Mouse (Mus musculus): ENCODE measurements around the gene Pmm2.

Gene Pmm2

DNA sequence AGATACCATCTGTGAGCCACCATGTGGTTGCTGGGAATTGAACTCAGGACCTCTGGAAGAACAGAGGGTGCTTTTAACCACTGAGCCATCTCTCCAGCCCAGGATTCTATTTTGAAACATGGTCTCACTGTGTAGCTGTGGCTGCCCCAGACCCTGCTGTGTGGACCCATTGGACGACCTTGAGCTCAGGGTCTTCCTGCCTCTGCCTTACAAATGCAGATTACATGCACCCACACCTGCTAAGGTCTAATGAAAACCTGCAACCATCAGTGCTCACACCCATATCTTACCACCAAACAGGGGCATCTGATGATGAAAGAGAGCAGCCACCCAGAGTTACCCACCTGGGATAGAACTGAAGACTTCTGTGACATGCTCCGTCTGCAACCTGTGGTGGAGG is 18.8 kb downstream of the Pmm2 start:
- CTCF ChIA-PET: no interaction called here

DNA sequence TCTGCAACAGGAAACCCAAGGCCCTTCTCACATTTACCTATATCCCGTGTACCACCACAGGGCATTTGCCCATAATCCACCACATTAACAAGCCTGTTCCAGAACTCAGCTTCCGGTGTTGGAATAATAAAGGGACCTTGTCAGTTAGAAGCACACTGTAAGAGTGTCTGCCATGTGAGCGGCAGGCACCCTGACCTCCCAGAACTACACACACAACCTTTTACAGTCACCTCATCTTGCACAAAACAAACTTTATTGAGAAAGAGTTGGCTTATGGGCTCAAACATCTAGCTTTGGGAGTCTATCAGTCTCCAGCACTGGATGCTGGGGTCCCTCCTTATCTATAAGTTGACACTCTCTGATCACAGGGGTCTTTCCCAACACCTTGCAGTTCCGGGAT is 20.9 kb downstream of the Pmm2 start:
- CTCF ChIA-PET: no interaction called here

GRCm38 (mm10) chr16:8658764-8659163 is 21.3 kb downstream of the Pmm2 start:
- CTCF ChIA-PET: no interaction called here

DNA sequence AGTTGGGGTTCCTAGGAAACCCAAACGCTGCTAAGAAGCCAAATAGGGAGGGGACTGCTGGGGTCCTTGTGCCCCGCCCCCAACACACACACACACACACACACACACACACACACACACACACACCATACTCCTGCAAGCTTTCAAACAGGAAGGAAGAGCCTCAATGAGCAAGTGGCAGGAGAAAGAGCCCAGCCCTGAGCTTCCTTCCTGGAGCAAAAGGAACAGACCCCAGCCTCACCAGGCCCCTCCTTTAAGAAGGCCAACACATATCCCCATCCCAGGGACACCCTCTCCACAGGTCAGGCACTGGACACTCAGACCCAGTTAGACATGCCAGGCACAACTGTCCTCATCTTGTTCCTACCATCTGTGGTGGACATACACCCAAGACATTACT is 25.5 kb downstream of the Pmm2 start:
- CTCF ChIA-PET: no interaction called here

DNA sequence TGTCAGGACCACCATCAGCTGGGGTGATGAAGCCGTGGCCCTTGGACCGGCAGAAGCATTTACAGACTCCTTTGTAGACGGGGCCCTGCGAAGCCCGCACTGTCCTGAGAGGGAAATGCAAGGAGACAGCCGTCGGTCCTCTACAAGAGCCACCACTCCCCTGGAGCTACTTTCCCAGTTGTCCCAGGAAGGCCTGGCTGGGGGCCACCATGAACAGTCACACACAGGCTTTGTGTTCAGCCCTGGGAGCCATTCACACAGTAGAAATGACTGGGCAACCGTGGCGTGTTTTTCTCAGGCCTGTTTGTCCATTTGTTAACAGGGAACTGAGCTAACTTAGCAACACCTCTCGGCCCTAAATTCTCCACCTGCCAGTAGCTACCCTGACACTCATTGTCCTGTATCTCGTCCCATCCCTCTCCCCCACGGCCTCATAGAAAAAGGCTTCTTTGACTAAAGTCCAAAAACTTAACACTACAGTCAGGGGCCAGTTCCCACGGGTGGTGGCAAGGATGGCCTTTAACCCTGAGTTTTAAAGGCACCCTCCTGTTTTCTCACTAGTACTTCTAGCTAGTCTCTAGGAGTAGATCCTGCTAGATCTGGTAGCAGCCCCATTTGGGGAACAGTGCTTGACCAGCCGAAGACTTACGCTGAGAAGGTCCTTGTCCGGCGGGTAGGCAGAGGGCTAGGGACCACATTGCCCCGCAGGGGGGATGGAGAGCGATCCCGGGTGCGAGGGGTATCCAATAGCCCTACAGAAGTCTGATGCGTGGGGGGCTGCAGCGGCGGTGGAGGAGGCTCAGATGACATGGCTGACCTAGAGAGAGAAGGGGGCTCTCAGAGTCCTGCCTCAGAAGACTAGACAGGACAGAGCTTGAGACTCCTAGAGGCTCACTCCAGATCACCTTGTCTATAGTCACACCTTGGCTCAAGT is 26.4 kb downstream of the Pmm2 start:
- CTCF ChIA-PET: no interaction called here

DNA sequence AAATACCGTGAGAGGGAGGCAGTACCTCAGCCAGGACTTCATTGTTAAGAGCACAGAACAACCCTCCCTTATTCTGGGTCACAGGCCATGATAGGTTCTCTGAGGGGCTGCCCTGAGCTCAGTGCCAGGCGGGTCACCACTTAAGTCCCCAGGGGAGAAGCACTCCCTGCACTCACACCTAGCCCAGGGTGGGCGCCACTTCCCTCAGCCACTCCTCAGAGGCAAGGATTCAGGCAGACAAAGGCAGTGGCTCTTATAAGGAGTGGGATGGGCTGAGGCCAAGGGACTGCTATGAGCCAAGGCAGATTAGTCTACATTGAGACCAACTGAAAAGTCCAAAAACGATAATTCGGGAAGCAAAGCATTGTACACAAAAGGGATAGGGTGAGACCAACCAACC is 27.9 kb downstream of the Pmm2 start:
- CTCF ChIA-PET: no interaction called here

GRCm38 (mm10) chr16:8666452-8666851 is 29.0 kb downstream of the Pmm2 start:
- CTCF ChIA-PET: no interaction called here

GRCm38 (mm10) chr16:8667261-8667660 is 29.8 kb downstream of the Pmm2 start:
- CTCF ChIA-PET: interaction anchor here (0.7 kb wide), 1 partner anchor 172 kb away, joined by 3 read pairs; no protein-coding TSS in a partner anchor

- CTCF ChIA-PET: interaction anchor here (0.7 kb wide), 1 partner anchor 172 kb away, joined by 3 read pairs; no protein-coding TSS in a partner anchor
Observed at GRCm38 (mm10) chr16:8667814-8668213, 30.3 kb downstream of the Pmm2 start.

- CTCF ChIA-PET: no interaction called here
Observed at GRCm38 (mm10) chr16:8668386-8668785, 30.9 kb downstream of the Pmm2 start.

- CTCF ChIA-PET: no interaction called here
Observed at GRCm38 (mm10) chr16:8669432-8669831, 32.0 kb downstream of the Pmm2 start.

- CTCF ChIA-PET: no interaction called here
Observed at GRCm38 (mm10) chr16:8670041-8671035, 32.9 kb downstream of the Pmm2 start.

DNA sequence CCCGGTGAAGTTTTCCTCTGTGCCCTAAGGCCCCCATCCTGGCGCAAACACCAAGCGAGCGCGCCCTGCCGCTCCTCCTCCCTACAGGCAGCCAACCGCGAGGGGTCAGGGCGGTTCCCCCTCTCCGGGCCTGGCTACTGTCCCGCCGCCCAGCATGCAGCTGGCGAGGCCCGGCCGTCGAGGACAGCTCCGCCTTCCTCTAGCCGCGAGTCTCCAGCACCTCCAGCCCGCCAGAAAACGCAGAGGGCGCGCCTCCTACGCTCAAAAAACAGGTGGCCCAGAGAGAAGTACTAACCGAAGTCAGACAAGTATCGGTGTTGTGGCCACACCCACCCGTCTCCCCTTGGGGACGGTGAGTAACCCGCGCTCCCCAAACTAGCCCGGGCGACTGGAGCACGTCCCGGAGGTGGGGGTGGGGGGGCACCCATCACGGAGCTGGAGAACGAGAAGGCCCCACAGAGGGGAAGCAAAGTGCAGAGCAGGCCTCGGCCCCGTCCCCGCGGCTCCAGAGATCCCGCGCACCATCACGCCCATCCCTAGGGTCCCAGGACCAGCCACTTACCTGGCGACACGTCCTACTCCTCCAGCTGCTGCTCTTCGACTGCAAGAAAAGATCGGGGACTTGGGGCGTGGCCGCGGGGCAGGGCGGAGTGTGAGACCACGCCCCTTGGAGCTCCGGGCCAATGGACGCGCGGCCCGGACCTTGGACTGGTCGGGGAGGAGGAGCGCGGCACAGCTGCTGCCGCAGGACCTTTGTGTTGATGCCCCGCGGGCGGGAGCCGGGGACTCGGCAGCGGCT is 34.3 kb downstream of the Pmm2 start, which contains the start of gene Carhsp1:
TSS of gene Carhsp1 (minus strand) at position 605 of the 799 bp plus-strand sequence.
- CTCF ChIA-PET: no interaction called here

GRCm38 (mm10) chr16:8672350-8672687 is 34.8 kb downstream of the Pmm2 start:
- CTCF ChIA-PET: no interaction called here

DNA sequence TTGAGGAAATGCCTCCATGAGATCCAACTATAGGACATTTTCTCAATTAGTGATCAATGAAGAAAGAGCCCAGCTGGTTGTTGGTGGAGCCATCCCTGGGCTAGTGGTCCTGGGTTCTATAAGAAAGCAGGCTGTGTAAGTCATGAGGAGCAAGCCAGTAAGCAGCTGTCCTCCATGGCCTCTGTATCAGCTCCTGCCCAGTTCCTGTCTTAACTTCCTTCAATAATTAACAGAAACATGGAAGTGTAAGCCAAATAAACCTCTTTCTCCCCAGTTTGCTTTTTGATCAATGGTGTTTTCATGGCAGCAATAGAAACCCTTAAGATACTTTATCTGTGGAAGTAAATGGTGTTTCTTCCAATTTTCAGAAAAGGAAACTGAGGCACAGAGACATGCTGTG is 35.3 kb downstream of the Pmm2 start:
- CTCF ChIA-PET: no interaction called here

GRCm38 (mm10) chr16:8673343-8673742 is 35.9 kb downstream of the Pmm2 start:
- CTCF ChIA-PET: interaction anchor here (0.6 to 1.0 kb wide), 4 partner anchors 24 to 268 kb away, joined by 3 to 11 read pairs (median 3); no protein-coding TSS in a partner anchor

DNA sequence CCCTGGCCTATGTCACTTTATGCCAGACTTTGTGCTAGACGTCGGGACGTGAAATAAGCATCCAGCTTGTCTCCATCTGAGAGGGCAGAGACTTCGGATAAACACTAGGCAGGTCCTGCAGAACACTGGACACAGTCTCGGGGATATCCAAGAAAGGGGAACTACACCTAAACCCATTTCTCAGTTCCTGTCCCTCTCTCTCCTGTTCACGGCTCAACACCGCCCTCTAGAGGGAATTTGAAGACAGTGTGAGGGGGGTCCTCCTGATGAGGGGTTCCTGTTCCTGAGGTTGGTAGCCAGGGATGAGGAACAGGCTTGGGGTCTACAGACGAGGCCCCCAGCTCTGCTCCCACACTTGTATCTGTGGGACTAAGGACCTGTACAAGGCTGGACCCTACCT is 36.7 kb downstream of the Pmm2 start:
- CTCF ChIA-PET: interaction anchor here (1.0 to 1.3 kb wide), 3 partner anchors 179 to 269 kb away, joined by 3 to 5 read pairs (median 3); no protein-coding TSS in a partner anchor

- CTCF ChIA-PET: no interaction called here
Observed at GRCm38 (mm10) chr16:8675559-8675958, 38.1 kb downstream of the Pmm2 start.

GRCm38 (mm10) chr16:8676228-8676627 is 38.8 kb downstream of the Pmm2 start:
- CTCF ChIA-PET: no interaction called here

DNA sequence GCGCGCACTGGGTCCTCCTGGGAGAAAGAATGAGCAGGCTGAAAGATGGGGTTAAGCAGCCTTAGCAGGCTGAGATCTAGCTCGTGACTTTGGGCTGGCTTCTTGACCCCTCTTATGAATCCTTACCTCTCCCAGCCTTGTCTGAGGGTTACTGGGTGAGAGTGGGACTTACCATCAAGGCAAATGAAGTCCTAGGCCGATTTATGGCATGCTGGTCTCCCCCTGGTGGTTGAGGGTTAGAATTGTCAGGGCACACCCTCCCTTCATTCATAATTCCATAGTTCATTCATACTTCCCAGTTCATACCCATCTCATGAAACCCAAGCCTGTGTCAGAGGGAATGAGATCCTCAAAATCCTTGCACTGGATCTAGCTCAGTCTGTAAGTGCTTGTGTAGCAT is 39.3 kb downstream of the Pmm2 start:
- CTCF ChIA-PET: no interaction called here

- CTCF ChIA-PET: no interaction called here
Observed at GRCm38 (mm10) chr16:8678035-8678434, 40.6 kb downstream of the Pmm2 start.

DNA sequence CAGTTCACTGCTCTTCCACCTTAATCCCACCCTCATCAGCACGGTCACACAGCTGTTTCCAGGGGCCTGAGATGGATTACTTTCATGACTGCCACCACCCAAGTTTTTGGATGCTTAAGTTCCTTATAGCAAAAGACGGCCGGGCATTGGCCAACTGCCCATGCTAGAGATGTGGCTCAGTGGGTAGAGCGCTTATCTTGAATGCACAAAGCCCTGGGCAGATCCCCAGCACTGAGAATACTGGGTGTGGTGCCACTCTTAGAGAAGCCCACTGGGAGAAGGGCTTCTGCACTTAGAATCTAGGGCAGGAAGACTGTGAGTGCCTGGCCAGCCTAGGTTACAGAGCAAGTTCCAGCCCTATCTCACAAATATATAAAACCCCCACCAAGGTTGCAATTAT is 41.2 kb downstream of the Pmm2 start:
- CTCF ChIA-PET: no interaction called here
